Mouse (Mus musculus): ENCODE results near the gene Ccng1. TPM values are rescaled to one million over a fixed set of nuclear protein-coding genes. Genes with fewer than 3 reads are reported as not detected.

Ccng1 gene
- polyA plus RNA-seq, 1 experiment from 2014 or later = 27.6 TPM

DNA sequence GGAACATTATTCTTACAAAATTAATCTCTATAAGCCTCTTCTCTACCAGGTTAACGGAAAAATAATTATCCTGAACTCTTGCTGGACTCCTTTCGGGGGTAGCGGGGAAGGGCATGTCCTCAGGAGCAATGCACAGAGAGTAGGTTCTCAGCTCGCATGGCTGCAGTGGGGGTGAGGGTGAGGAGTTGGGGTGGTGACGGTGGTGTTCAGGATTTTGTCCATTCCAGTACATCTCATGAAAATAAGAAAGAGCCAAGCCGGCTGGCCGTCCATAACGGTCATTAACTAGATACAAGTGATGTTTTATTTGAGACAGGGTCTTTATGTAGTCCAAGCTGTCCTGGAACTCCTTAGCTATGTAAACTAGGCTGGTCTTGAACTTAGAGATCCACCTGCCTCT, 857 bp upstream of the Ccng1 start:
- no peak overlapping the region for H3K9ac ChIP-seq (replicated peaks)
- no peak for ATAC-seq (ENCODE audit: insufficient number of reproducible peaks, insufficient read depth, low FRiP score, low TSS enrichment, low read depth)
- no peak overlapping the region for H3K4me2 ChIP-seq
- 0 out of 2 replicates have a peak, but pooled peaks cover 3% of the 10 kb centered on the region for H3K36me3 ChIP-seq
- no peaks in the 10 kb centered on the region for H3K9me3 ChIP-seq
- 85% methylated on average over 8 of the region's 8 CpGs for WGBS
- no peaks in the 10 kb centered on the region for H3K27me3 ChIP-seq
- no peak overlapping the region for H3K27ac ChIP-seq
- peaks cover 9% of the 10 kb centered on the region for H3K4me1 ChIP-seq (replicated peaks)
- H3K4me3 ChIP-seq (replicated peaks) = peak overlapping the region; percentile 70; the same call in 1 of the 2 replicates

DNA sequence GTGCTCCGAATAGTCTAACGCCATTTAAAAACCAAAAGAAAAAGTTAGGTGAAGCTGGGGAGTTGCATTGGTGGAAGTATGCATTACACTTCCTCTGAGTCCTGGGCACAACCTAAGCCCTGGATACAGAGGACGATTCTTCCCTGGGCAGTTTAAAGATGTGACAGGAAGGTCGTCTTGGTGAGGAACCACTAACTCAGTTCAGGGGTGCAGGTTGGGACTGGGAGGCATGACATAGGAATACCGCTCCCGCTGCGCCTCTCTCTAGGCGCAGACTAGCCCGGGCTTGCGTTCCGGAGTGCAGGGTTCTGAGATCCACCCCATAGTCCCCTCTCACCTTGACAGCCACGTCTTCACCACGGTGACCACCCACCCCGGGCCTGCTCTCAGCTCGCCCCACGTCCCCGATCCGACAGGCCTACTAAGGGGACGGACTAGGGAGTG, 425 bp downstream of the Ccng1 start:
- WGBS = 3% methylated on average over 19 of the region's 19 CpGs
- Histone ChIP-seq H3K4me1 (replicated peaks) (peaks cover 9% of the 10 kb centered on the region), H3K27me3 (no peaks in the 10 kb centered on the region), H3K4me3 (replicated peaks) (peak overlapping the region; percentile 70), H3K9me3 (no peaks in the 10 kb centered on the region), H3K9ac (replicated peaks) (peak overlapping the region; percentile 75), H3K4me2 (peak overlapping the region; percentile 76), H3K36me3 (0 out of 2 replicates have a peak, but pooled peaks cover 7% of the 10 kb centered on the region), H3K27ac (no peak overlapping the region; the same call in 1 of the 2 replicates)
- ATAC-seq (ENCODE audit: insufficient number of reproducible peaks, insufficient read depth, low FRiP score, low TSS enrichment, low read depth) = peak; percentile 21; the same call in 1 of the 2 replicates

DNA sequence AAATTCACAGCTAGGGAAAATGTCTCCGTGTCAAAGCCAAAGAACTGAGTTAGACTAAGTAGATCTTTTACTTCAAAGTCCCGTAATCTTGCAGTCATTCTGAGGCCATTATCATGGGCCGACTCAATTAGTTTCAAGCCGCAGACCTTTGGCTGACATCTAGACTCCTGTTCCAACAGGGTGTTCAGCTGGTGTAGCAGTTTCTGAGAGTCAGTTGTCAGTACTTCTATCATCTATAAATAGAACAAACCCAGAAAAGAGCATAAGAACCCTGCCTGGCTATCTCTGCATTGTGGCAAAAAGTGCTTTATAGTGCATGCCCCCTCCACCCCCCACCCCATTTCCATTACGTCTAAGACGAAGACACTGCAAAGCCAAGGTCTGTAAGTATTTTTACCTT, 1.3 kb downstream of the Ccng1 start:
- H3K4me1 ChIP-seq (replicated peaks) = peaks cover 9% of the 10 kb centered on the region
- no peaks in the 10 kb centered on the region for H3K9me3 ChIP-seq
- no peaks in the 10 kb centered on the region for H3K27me3 ChIP-seq
- ATAC-seq (ENCODE audit: insufficient number of reproducible peaks, insufficient read depth, low FRiP score, low TSS enrichment, low read depth) = no peak
- 74% methylated on average over 6 of the region's 6 CpGs for WGBS
- no peak overlapping the region for H3K4me3 ChIP-seq (replicated peaks)
- 0 out of 2 replicates have a peak, but pooled peaks cover 7% of the 10 kb centered on the region for H3K36me3 ChIP-seq
- peak overlapping the region; percentile 76 for H3K4me2 ChIP-seq
- no peak overlapping the region for H3K9ac ChIP-seq (replicated peaks)
- H3K27ac ChIP-seq = no peak overlapping the region

DNA sequence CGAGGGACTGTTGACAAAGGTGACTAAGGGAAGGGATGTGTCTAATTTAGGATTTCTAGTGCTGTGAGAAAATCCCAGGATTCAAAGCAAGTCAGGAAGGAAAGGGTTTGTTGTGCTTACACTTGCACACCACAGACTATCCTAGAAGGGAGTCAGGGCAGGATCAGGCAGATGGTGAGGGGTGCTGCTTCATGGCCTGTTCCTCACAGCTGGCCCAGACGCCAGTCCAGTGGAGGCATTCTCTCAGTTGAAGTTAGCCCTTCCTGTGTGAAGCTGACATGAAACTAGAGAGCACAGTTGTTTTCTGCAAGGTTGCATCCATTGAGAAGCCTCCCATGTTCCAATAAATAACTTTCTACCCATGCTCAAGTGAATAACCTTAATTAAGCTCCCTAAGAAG, 7.4 kb downstream of the Ccng1 start:
- no peaks in the 10 kb centered on the region for H3K9me3 ChIP-seq
- H3K4me3 ChIP-seq (replicated peaks) = no peak overlapping the region
- 67% methylated on average over 2 of the region's 2 CpGs for WGBS
- H3K36me3 ChIP-seq = peaks cover 7% of the 10 kb centered on the region; the same call in 1 of the 2 replicates
- ATAC-seq (ENCODE audit: insufficient number of reproducible peaks, insufficient read depth, low FRiP score, low TSS enrichment, low read depth) = no peak
- H3K27ac ChIP-seq = no peak overlapping the region
- H3K9ac ChIP-seq (replicated peaks) = no peak overlapping the region
- H3K27me3 ChIP-seq = no peaks in the 10 kb centered on the region
- no peaks in the 10 kb centered on the region for H3K4me1 ChIP-seq (replicated peaks)
- no peak overlapping the region for H3K4me2 ChIP-seq

DNA sequence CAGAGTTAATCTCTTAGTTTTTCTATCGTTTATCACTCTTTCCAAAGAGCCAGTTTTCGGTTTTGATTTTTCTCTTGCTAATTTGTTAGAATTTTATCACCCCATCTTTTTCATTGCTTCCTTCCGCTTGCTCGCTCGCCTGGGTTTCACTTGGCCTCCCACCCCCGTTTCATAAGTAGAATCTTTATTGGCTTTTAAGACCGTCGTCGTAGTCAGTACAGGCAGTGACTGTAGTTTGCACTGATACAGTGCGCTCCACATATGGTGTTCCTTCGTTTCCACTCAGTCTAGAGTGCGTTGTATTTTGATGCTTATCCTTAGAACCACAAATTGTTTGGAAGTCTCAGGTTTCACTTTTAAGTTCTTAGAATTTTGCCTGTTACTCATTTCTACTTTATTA, 8.8 kb downstream of the Ccng1 start:
- ATAC-seq (ENCODE audit: insufficient number of reproducible peaks, insufficient read depth, low FRiP score, low TSS enrichment, low read depth) = no peak
- no peak overlapping the region for H3K27ac ChIP-seq
- no peak overlapping the region for H3K4me3 ChIP-seq (replicated peaks)
- no peaks in the 10 kb centered on the region for H3K4me1 ChIP-seq (replicated peaks)
- H3K36me3 ChIP-seq = peaks cover 14% of the 10 kb centered on the region; the same call in 1 of the 2 replicates
- H3K9me3 ChIP-seq = no peaks in the 10 kb centered on the region
- no peak overlapping the region for H3K4me2 ChIP-seq
- no peak overlapping the region for H3K9ac ChIP-seq (replicated peaks)
- 70% methylated on average over 12 of the region's 12 CpGs for WGBS
- H3K27me3 ChIP-seq = no peaks in the 10 kb centered on the region

DNA sequence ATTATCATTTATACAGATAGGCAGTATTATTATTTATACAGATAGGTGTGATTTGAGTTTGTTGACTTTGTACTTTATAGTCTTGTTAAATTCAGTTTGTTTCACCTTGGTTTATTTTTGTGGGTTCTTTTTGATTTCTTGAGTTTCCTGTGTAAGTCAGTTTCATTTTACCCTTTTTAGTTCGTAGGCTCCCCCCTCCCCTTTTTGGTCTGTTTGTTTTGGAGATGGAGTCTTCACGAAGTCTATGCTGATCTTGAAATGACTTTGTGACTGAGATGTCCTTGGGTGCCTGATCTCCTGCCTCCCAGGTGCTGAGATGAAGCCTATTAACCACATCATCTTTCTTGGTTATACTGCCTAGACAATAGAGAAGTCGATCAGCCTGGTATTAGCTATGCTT, 10.8 kb downstream of the Ccng1 start:
- Histone ChIP-seq H3K4me3 (replicated peaks) (no peak overlapping the region), H3K9me3 (no peaks in the 10 kb centered on the region), H3K36me3 (peaks cover 18% of the 10 kb centered on the region; the same call in 1 of the 2 replicates), H3K4me2 (no peak overlapping the region), H3K4me1 (replicated peaks) (no peaks in the 10 kb centered on the region), H3K27me3 (no peaks in the 10 kb centered on the region), H3K9ac (replicated peaks) (no peak overlapping the region), H3K27ac (no peak overlapping the region)
- WGBS = 83% methylated on average over 3 of the region's 3 CpGs
- no peak for ATAC-seq (ENCODE audit: insufficient number of reproducible peaks, insufficient read depth, low FRiP score, low TSS enrichment, low read depth)

DNA sequence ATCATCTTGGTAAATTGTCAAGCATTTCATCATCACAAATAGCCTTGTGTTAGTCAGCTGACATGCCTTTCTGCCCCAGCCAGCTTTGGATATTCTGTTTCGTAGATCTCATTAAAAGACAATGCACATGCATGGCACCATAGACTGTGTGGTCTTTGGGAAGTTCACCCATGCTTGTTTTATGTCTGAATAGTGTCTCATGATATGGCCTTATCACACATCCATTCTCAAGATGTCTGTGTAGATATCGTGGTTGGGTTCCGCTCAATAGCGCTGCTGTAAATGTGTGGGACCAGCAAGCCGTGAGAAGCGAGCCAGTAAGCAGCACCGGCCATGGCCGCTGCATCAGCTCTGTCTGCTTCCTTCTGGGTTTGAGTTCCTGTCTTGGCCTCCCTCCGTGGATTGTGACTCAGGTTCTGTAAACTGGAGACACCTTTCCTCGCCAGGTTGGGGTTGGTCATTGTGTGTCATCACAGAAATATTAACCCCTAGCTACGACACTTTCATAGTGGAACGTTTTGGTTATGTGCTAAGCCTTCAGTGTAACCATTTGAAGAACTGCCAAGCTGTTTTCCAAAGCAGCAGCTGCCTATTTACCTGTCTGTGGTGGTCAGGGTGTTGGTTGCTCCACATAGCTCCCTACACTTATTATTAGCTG, 13.4 kb downstream of the Ccng1 start:
- Histone ChIP-seq H3K27ac (no peak overlapping the region), H3K27me3 (no peaks in the 10 kb centered on the region), H3K36me3 (peaks cover 44% of the 10 kb centered on the region), H3K9ac (replicated peaks) (no peak overlapping the region), H3K4me3 (replicated peaks) (no peak overlapping the region), H3K4me1 (replicated peaks) (no peaks in the 10 kb centered on the region), H3K4me2 (no peak overlapping the region), H3K9me3 (no peaks in the 10 kb centered on the region)
- WGBS = 90% methylated on average over 12 of the region's 12 CpGs
- no peak for ATAC-seq (ENCODE audit: insufficient number of reproducible peaks, insufficient read depth, low FRiP score, low TSS enrichment, low read depth)

DNA sequence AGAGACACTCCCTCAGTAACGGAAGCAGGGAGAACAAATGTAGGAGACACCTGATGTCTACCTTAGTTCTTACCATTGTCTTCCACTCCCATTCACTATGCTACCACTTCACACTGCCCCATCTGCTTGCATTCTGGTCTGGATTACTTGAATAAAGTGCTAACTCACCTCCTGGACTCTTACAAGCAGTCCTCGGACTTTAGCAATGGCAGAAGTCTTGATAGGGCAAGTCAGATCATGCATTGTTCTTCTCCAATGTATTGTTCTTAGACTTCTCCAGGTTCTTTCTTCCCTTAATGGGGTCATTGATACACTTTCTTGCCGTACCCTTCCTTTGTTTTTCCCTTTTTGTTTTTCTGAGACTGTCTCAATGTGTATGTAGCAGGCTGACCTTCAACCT, 17.7 kb downstream of the Ccng1 start:
- Histone ChIP-seq H3K9me3 (no peaks in the 10 kb centered on the region), H3K4me1 (replicated peaks) (peaks cover 14% of the 10 kb centered on the region), H3K9ac (replicated peaks) (no peak overlapping the region), H3K4me3 (replicated peaks) (no peak overlapping the region), H3K36me3 (peaks cover 54% of the 10 kb centered on the region), H3K4me2 (no peak overlapping the region), H3K27me3 (no peaks in the 10 kb centered on the region), H3K27ac (no peak overlapping the region)
- ATAC-seq (ENCODE audit: insufficient number of reproducible peaks, insufficient read depth, low FRiP score, low TSS enrichment, low read depth) = no peak
- WGBS = 91% methylated on average over 3 of the region's 3 CpGs

DNA sequence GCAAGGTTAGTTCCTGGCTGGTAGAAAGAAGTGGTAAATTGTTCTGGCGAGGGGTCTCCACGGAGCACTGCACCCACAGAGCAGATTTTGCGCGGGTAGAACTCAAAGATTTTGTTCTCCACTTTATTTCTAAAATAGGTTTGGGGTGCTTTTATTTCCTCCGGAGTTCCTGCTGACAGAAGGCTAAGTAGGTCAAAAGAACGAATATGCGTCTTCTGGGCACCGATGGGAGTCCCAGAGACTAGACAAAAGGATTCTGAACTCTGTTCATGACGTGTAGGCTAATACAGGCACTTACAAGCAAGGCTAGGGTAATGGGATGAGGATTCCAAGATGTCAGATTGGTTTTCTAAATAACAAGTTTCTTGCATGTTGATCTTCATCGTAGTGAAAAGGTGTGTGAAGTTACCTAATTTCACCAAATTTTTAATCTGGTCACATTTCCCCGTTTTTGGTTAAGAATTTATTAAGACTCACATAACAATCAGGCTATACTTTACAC, 20.8 kb downstream of the Ccng1 start:
- Histone ChIP-seq H3K27me3 (no peaks in the 10 kb centered on the region), H3K4me3 (replicated peaks) (peak overlapping the region; percentile 86), H3K9ac (replicated peaks) (peak overlapping the region; percentile 95), H3K4me1 (replicated peaks) (peaks cover 24% of the 10 kb centered on the region), H3K9me3 (no peaks in the 10 kb centered on the region), H3K27ac (peak overlapping the region; percentile 92), H3K4me2 (peak overlapping the region; percentile 79), H3K36me3 (peaks cover 35% of the 10 kb centered on the region)
- WGBS = 5% methylated on average over 11 of the region's 11 CpGs
- ATAC-seq (ENCODE audit: insufficient number of reproducible peaks, insufficient read depth, low FRiP score, low TSS enrichment, low read depth) = no peak

DNA sequence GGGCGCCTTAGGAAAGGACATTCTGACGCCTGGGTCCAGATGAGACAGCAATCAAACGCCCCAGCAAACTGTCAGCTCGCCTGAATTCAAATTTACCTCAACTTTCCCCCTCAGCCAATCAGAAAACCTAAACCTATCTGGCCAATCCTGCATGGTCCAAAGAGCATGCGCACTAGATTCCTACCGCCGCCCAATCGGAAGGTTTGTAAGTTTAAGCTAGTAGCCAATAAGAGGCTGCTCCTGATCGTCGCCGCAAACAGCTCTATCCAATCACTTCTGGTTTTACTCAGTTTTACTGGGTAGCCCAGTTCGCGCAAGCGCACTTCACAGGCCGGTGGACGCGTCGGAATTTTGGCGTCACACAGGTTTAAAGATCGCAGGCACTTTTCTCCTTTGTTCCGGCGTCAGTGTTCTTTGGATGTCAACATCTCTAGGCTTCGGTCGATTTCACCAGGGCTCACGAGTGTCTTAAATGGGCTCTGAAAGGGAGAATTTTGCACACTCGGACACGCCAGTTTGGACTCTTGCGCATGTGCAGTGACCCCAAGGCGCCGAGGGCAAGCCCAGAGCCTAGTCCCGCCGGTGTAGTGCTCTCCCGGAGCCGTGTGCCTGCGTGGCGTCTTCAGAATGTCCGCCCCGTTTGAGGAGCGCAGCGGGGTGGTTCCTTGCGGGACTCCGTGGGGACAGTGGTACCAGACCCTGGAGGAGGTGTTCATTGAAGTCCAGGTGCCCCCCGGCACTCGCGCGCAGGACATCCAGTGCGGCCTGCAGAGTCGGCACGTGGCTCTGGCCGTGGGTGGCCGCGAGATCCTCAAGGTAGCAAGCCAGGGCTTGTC, 21.6 kb downstream of the Ccng1 start, which contains the start of the genes Hmmr and Nudcd2:
Hmmr (minus strand) TSS at position 84 of the 836 bp plus-strand sequence.
Nudcd2 (plus strand) TSS at position 329 of the 836 bp plus-strand sequence.
- peak within 1 kb of the TSS; percentile 86 for H3K4me3 ChIP-seq (replicated peaks)
- peak within 1 kb of the TSS; percentile 92 for H3K27ac ChIP-seq
- under 1% methylated on average over 52 of the region's 52 CpGs for WGBS
- peaks cover 24% of the 10 kb centered on the region for H3K4me1 ChIP-seq (replicated peaks)
- H3K9ac ChIP-seq (replicated peaks) = peak within 1 kb of the TSS; percentile 95
- no peaks in the 10 kb centered on the region for H3K9me3 ChIP-seq
- peak within 1 kb of the TSS; percentile 85 for H3K4me2 ChIP-seq
- no peaks in the 10 kb centered on the region for H3K27me3 ChIP-seq
- H3K36me3 ChIP-seq = peaks cover 34% of the 10 kb centered on the region
- ATAC-seq (ENCODE audit: insufficient number of reproducible peaks, insufficient read depth, low FRiP score, low TSS enrichment, low read depth) = peak; percentile 98

DNA sequence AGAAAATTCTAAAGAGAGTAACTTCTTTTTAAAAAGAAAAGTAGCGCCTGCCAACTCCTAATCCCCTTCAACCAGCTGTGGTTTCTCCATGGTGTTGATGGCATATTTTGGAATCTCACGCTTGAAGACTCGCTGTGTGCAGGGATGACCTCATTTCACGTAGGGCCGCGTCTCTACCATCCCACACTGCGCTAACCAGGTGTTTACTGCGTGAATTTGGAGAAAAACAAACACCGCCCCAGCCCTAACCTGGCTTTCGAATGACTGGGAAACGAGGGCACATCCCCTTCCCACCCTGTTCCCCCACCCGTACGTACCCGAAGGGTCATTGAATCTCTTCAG, 22.1 kb downstream of the Ccng1 start:
- H3K4me2 ChIP-seq = peak overlapping the region; percentile 85
- no peak overlapping the region for H3K27ac ChIP-seq
- H3K4me3 ChIP-seq (replicated peaks) = peak overlapping the region; percentile 86
- peaks cover 24% of the 10 kb centered on the region for H3K4me1 ChIP-seq (replicated peaks)
- H3K36me3 ChIP-seq = peaks cover 33% of the 10 kb centered on the region
- no peaks in the 10 kb centered on the region for H3K9me3 ChIP-seq
- no peaks in the 10 kb centered on the region for H3K27me3 ChIP-seq
- under 1% methylated on average over 14 of the region's 14 CpGs for WGBS
- ATAC-seq (ENCODE audit: insufficient number of reproducible peaks, insufficient read depth, low FRiP score, low TSS enrichment, low read depth) = peak; percentile 61
- H3K9ac ChIP-seq (replicated peaks) = peak overlapping the region; percentile 68
